In genomic region chr8:79638707-79639549, GRCm38 (mm10) we compare ENCODE assay signal across 8 mouse cellular contexts. TPM values are rescaled to one million over a fixed set of nuclear protein-coding genes. Genes with fewer than 3 reads are reported as not detected.
A peak's percentile ranks its signal among the peaks of the same experiment; 100 is the strongest.
DNase-seq lines count a peak whose midpoint lies in the region; ATAC-seq and TF ChIP-seq lines count a peak whose summit lies in the region.

No protein-coding gene starts in this region.

- H3K27ac ChIP-seq in embryonic facial prominence, embryonic 14.5 days (replicated peaks; ENCODE audit: low read depth, low read length): peak overlapping the region; percentile 93
- H3K27ac ChIP-seq in heart, adult 2 months: peak overlapping the region; percentile 95
- peak overlapping the region; percentile 92 for H3K27ac ChIP-seq in limb, embryonic 13.5 days
- peak overlapping the region; percentile 88 for H3K27ac ChIP-seq in midbrain, embryonic 16.5 days (ENCODE audit: low read length)

- ATAC-seq in embryonic facial prominence, embryonic 14.5 days (ENCODE audit: low read depth): peak; percentile 99
- peak; percentile 99 for ATAC-seq in limb, embryonic 13.5 days (ENCODE audit: low FRiP score, low read depth)
- peak; percentile 99 for ATAC-seq in midbrain, embryonic 16.5 days

- peaks cover 3% of the 10 kb centered on the region for H3K79me2 ChIP-seq in heart, adult 2 months (replicated peaks; ENCODE audit: control insufficient read depth, insufficient read depth, low read length)

- peaks cover 17% of the 10 kb centered on the region for H3K4me1 ChIP-seq in embryonic facial prominence, embryonic 14.5 days (ENCODE audit: control insufficient read depth, insufficient read depth, low read length)
- peaks cover 3% of the 10 kb centered on the region; the same call in 1 of the 2 replicates for H3K4me1 ChIP-seq in heart, adult 2 months (ENCODE audit: control insufficient read depth, insufficient read depth, low read length)
- peaks cover 28% of the 10 kb centered on the region for H3K4me1 ChIP-seq in limb, embryonic 13.5 days
- H3K4me1 ChIP-seq in midbrain, embryonic 16.5 days (ENCODE audit: control insufficient read depth, insufficient read depth, low read length): peaks cover 31% of the 10 kb centered on the region

- TF ChIP-seq CTCF in heart, adult 2 months (IDR thresholded peaks at IDR 0.05): 0 out of 2 replicates have a peak, but pooled peaks have one; percentile 9

- intact Hi-C loops in heart, adult 2 months (cut with DNase I): loop anchor here (1.0 to 5.0 kb wide), 3 partner anchors 52 to 344 kb away; partner anchors contain the start of genes Abce1 and Anapc10

- peak; percentile 98 for DNase-seq in 3T3-L1 (ENCODE audit: low read depth, low spot score)
- DNase-seq in adrenal gland, postnatal 4 days (ENCODE audit: low spot score in 2 of 2): peak; percentile 85 to 95
- DNase-seq in embryonic facial prominence, embryonic 14.5 days (ENCODE audit: low spot score): peak; percentile 100
- peak; percentile 98 to 100 for DNase-seq in heart, adult 2 months
- peak; percentile 99 for DNase-seq in kidney, adult 8-10 months
- DNase-seq in spleen, postnatal 10 days (ENCODE audit: low spot score in 2 of 2): peak; percentile 95 to 98

- H3K9ac ChIP-seq in embryonic facial prominence, embryonic 14.5 days (ENCODE audit: low read depth, low read length): peak overlapping the region; percentile 88
- H3K9ac ChIP-seq in heart, adult 2 months (ENCODE audit: low read depth, low read length): peak overlapping the region; percentile 83
- H3K9ac ChIP-seq in limb, embryonic 13.5 days: peak overlapping the region; percentile 88
- H3K9ac ChIP-seq in midbrain, embryonic 16.5 days (ENCODE audit: low read depth, low read length): peak overlapping the region; percentile 92

- peak; percentile 80 for TF ChIP-seq POLR2A in heart, adult 2 months (IDR thresholded peaks at IDR 0.05; ENCODE audit: insufficient read depth, low read depth, low read length)

- H3K9me3 ChIP-seq in embryonic facial prominence, embryonic 14.5 days (ENCODE audit: control insufficient read depth, low read length): no peaks in the 10 kb centered on the region
- H3K9me3 ChIP-seq in limb, embryonic 13.5 days: no peaks in the 10 kb centered on the region
- no peaks in the 10 kb centered on the region for H3K9me3 ChIP-seq in midbrain, embryonic 16.5 days (replicated peaks; ENCODE audit: control insufficient read depth, low read length, poor library complexity, severe bottlenecking)

- under 1% methylated on average over 39 of the region's 77 CpGs for WGBS in embryonic facial prominence, embryonic 14.5 days
- WGBS in heart, adult 2 months: under 1% methylated on average over 77 of the region's 77 CpGs
- WGBS in limb, embryonic 13.5 days: 0% methylated on average over 65 of the region's 77 CpGs
- WGBS in midbrain, embryonic 16.5 days: under 1% methylated on average over 77 of the region's 77 CpGs

- H3K36me3 ChIP-seq in embryonic facial prominence, embryonic 14.5 days (ENCODE audit: control insufficient read depth, insufficient read depth, low read length): 0 out of 2 replicates have a peak, but pooled peaks cover under 1% of the 10 kb centered on the region
- H3K36me3 ChIP-seq in heart, adult 2 months (ENCODE audit: control insufficient read depth, insufficient read depth, low read length): peaks cover 15% of the 10 kb centered on the region
- peaks cover under 1% of the 10 kb centered on the region for H3K36me3 ChIP-seq in limb, embryonic 13.5 days
- H3K36me3 ChIP-seq in midbrain, embryonic 16.5 days (ENCODE audit: control insufficient read depth, insufficient read depth, low read length): no peaks in the 10 kb centered on the region

- peak; percentile 43; the same call in 1 of the 2 replicates for TF ChIP-seq EP300 in heart, adult 2 months (IDR thresholded peaks at IDR 0.05; ENCODE audit: insufficient read depth, low read depth, low read length)

- H3K4me3 ChIP-seq in embryonic facial prominence, embryonic 14.5 days (ENCODE audit: low read depth, low read length): peak overlapping the region; percentile 94
- peak overlapping the region; percentile 95 for H3K4me3 ChIP-seq in heart, adult 2 months
- H3K4me3 ChIP-seq in limb, embryonic 13.5 days: peak overlapping the region; percentile 94
- H3K4me3 ChIP-seq in midbrain, embryonic 16.5 days (ENCODE audit: low read depth, low read length): peak overlapping the region; percentile 93

- peak overlapping the region; percentile 90 for H3K4me2 ChIP-seq in embryonic facial prominence, embryonic 14.5 days (ENCODE audit: low read depth, low read length)
- H3K4me2 ChIP-seq in limb, embryonic 13.5 days (replicated peaks): peak overlapping the region; percentile 79
- peak overlapping the region; percentile 88 for H3K4me2 ChIP-seq in midbrain, embryonic 16.5 days (ENCODE audit: low read length)

- H3K27me3 ChIP-seq in embryonic facial prominence, embryonic 14.5 days (replicated peaks; ENCODE audit: control insufficient read depth, insufficient read depth, low read length): no peaks in the 10 kb centered on the region
- H3K27me3 ChIP-seq in heart, adult 2 months (ENCODE audit: control insufficient read depth, insufficient read depth, low read length): no peaks in the 10 kb centered on the region
- no peaks in the 10 kb centered on the region for H3K27me3 ChIP-seq in limb, embryonic 13.5 days
- H3K27me3 ChIP-seq in midbrain, embryonic 16.5 days (ENCODE audit: control insufficient read depth, insufficient read depth, low read depth, low read length): no peaks in the 10 kb centered on the region

RNA-seq across cellular contexts. Expression of gene Otud4, which starts 0.5 kb away (rescaled TPM):
- total RNA-seq in adrenal gland, postnatal 4 days (2021): 10 to 100 TPM; 52.8 to 55.6 TPM
- 22.2 and 24.0 TPM in 2 replicates for polyA plus RNA-seq in embryonic facial prominence, embryonic 14.5 days (2014; fragmentation: Nextera tagmentation; extraction: Ambion mirVana)
- total RNA-seq in heart, adult 2 months (2021): 10 to 100 TPM; 43.9 to 49.0 TPM
- 19.1 and 27.5 TPM in 2 replicates for polyA plus RNA-seq in heart, adult 2 months (2012; rRNA removed)
- polyA plus RNA-seq in limb, embryonic 13.5 days (2015; fragmentation: Nextera tagmentation; extraction: Ambion mirVana): 11.8 and 12.2 TPM in 2 replicates
- 9.7 and 10.2 TPM in 2 replicates for polyA plus RNA-seq in midbrain, embryonic 16.5 days (2015; fragmentation: Nextera tagmentation; extraction: Ambion mirVana)

Comparison
In these comparisons a context has a peak if more than half of its experiments do, and no peak if none do; other contexts are left out.
1. Peak in every context shown above with its lines: DNase-seq, ATAC-seq, H3K4me3 ChIP-seq and H3K27ac ChIP-seq.